Mouse (Mus musculus): ENCODE results near the gene Six1.
"Not testable (repeated sequence)": the region's sequence is repeated elsewhere in the genome, so short reads cannot be mapped to it uniquely, and the experiment has no call there.

Six1 gene

GRCm38 (mm10) chr12:73053668-73054241 lies at the start of gene Six1:
Gene Six1, minus strand, starts transcription at chr12:73053887.
- no peak for DNase-seq (ENCODE audit: low spot score)

- no peak for DNase-seq (ENCODE audit: low spot score)
Observed at GRCm38 (mm10) chr12:73098593-73098992, 44.9 kb upstream of the Six1 start.

DNA sequence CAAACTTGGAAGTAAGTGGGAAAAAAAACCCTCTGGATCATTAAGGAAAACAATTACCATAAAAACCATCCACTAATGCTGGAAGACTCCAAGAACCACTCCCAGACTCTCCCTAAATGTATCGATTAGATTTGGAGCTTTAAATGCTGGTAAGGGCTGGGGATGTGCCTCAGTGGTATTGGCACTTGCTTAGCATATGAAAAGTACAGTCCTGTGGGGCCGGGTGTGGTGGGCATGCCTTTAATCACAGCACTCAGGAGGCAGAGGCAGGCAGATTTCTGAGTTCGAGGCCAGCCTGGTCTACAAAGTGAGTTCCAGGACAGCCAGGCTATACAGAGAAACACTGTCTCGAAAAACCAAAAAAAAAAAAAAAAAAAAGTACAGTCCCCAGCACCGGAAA lies 42.5 kb upstream of the Six1 start:
- DNase-seq (ENCODE audit: low spot score), result not testable (repeated sequence)

DNA sequence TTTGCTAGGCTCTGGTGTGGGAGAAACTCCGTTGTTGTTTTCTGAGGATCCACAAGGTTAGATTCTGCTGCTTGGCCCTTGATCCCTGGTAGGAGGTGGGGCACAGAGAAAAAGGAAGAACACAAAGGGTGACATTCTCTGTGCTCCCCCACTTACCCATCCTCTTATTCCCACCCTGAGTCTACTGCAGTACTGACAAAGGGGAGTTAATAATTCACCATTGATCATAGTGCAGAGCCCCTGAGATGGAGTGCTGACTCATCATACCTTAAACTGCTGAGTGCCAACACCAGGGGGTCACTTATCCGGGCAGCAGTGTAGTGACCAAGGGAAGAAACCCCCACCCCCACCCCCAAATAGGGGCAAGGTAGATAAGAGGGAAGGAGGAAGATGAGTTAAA lies 40.9 kb upstream of the Six1 start:
- no peak for DNase-seq (ENCODE audit: low spot score)

GRCm38 (mm10) chr12:73094189-73094588 lies 40.5 kb upstream of the Six1 start:
- no peak for DNase-seq (ENCODE audit: low spot score)

- DNase-seq (ENCODE audit: low spot score), result no peak
Observed at GRCm38 (mm10) chr12:73090672-73091335, 37.1 kb upstream of the Six1 start.

- peak; percentile 84 for DNase-seq (ENCODE audit: low spot score)
Observed at GRCm38 (mm10) chr12:73088911-73089310, 35.2 kb upstream of the Six1 start.

- DNase-seq (ENCODE audit: low spot score), result no peak
Observed at GRCm38 (mm10) chr12:73088500-73088899, 34.8 kb upstream of the Six1 start.

- no peak for DNase-seq (ENCODE audit: low spot score)
Observed at GRCm38 (mm10) chr12:73087086-73087485, 33.4 kb upstream of the Six1 start.

DNA sequence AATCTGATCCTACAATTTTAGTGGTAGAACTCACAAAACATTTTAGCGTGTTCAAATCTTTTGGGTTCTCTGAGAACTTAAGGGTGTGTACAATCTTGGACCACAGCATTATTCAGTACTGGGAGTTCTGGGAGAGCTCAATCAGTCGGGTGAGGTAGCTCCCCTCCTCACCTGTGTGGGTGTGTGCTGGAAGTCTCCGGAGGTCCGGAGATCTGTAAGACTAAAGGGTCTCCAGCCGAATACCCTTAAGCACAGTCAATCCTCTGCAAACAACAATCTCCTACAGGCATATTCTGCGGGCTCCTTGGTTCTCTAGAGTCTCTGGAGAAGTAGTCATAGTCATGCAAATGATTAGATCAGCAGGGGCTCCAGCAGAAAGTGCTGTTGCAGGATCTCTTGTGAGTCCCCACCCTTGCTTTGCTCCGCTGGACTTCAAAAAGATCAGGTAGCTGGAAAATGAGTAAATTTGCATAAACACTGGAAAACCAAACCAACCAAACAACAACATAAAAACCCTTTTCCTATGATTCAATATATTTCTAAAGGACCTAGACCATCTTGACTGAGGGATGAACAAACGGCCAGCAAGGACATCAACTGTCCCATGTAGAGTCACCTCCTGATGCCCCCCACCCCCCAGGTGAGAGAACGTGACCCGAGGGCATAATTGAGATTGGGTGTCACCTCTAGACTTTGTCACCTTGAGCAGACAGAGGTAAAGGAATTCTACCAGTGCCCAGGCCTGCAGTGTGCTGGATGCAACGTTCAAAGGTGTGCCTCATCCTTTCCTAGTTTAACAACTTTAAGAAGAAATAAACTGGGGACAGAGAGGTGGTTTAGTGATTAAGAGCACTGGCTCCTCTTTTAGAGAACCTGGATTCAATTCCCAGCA lies 32.3 kb upstream of the Six1 start:
- no peak for DNase-seq (ENCODE audit: low spot score)

GRCm38 (mm10) chr12:73083773-73084172 lies 30.1 kb upstream of the Six1 start:
- DNase-seq (ENCODE audit: low spot score), result no peak

DNA sequence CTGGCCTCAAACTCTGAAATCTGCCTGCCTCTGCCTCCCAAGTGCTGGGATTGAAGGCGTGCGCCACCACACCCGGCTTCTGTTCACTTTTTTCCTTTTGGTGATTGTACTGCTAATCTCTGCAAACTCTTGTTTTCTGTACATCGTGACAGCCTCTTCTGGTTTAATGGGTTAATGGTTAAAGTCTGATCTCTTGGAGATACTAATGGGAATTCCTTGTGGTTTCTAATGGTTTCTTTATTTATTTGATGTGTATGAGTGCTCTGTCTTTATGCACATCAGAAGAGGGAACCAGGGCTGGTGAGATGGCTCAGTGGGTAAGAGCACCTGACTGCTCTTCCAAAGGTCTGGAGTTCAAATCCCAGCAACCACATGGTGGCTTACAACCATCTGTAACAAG lies 28.1 kb upstream of the Six1 start:
- DNase-seq (ENCODE audit: low spot score), result not testable (repeated sequence)

GRCm38 (mm10) chr12:73060805-73061410 lies 7.2 kb upstream of the Six1 start:
- no peak for DNase-seq (ENCODE audit: low spot score)

- no peak for DNase-seq (ENCODE audit: low spot score)
Observed at GRCm38 (mm10) chr12:73057492-73057891, 3.8 kb upstream of the Six1 start.

DNA sequence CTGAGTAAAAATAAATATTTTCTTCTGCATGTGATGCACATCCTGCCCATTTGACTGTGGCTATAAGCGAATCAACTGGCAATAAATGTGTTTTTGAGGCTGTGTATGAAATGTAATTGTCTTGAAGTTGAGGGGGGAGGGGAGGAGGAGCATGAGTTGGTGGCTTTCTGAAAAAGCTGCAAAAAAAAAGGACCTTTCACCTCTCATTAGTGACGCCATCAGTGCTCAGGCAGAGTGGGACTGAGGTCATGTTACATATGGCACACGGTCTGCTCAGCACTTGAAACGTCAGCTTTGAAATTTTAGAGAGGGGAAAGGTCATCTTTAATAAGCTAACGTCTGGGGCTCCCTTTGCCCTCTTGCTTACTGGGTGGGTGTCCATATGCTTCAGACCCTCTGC lies 1.8 kb upstream of the Six1 start:
- DNase-seq (ENCODE audit: low spot score), result no peak

GRCm38 (mm10) chr12:73054576-73055185 lies 994 bp upstream of the Six1 start:
- no peak for DNase-seq (ENCODE audit: low spot score)

- no peak for DNase-seq (ENCODE audit: low spot score)
Observed at GRCm38 (mm10) chr12:73052651-73053591, 766 bp downstream of the Six1 start.

GRCm38 (mm10) chr12:73052036-73052650 lies 1.5 kb downstream of the Six1 start:
- no peak for DNase-seq (ENCODE audit: low spot score)

GRCm38 (mm10) chr12:73050811-73051580 lies 2.7 kb downstream of the Six1 start:
- no peak for DNase-seq (ENCODE audit: low spot score)

- no peak for DNase-seq (ENCODE audit: low spot score)
Observed at GRCm38 (mm10) chr12:73050305-73050704, 3.4 kb downstream of the Six1 start.
